Mouse (Mus musculus) small intestine, adult 2 months (tissue): ENCODE measurements around the gene Osbpl6. TPM values are rescaled to one million over a fixed set of nuclear protein-coding genes. Genes with fewer than 3 reads are reported as not detected.

Experiments
- H3K27ac ChIP-seq: fragments of 200-500 bp; 2 replicates; pipeline ENCODE4 v1.5.1; 2012; ENCODE audit warnings: low read depth, low read length, control low read depth, inconsistent platforms; ENCODE audit not compliant: insufficient read depth
- H3K27me3 ChIP-seq: fragments of 200-500 bp; 2 replicates; pipeline ENCODE4 v1.6.1; 2012; ENCODE audit warnings: mild to moderate bottlenecking, moderate library complexity, low read length, inconsistent platforms; ENCODE audit not compliant: control insufficient read depth, insufficient read depth
- H3K36me3 ChIP-seq: fragments of 200-500 bp; 2 replicates; pipeline ENCODE4 v1.6.1; 2012; ENCODE audit warnings: mild to moderate bottlenecking, low read length, control low read depth, inconsistent platforms; ENCODE audit not compliant: control insufficient read depth, insufficient read depth
- H3K4me1 ChIP-seq: fragments of 200-500 bp; 2 replicates; pipeline ENCODE4 v1.6.1; 2012; ENCODE audit warnings: low read length, inconsistent platforms, mixed read lengths; ENCODE audit not compliant: control insufficient read depth, insufficient read depth, insufficient read length
- H3K4me3 ChIP-seq: fragments of 200-500 bp; 2 replicates; pipeline ENCODE4 v1.5.1; 2012; ENCODE audit warnings: low read depth, mild to moderate bottlenecking, control low read depth, inconsistent platforms, low read length, moderate library complexity
- CTCF ChIP-seq: fragments of 200-500 bp; IDR thresholded peaks from 2 replicates; pipeline ENCODE4 v1.5.1; 2012; ENCODE audit warnings: low read depth, mild to moderate bottlenecking, control low read depth, inconsistent platforms, low read length, moderate library complexity, mixed read lengths; ENCODE audit not compliant: insufficient replicate concordance, insufficient read length; ENCODE audit errors: extremely low read depth
- POLR2A ChIP-seq: fragments of 200-500 bp; IDR thresholded peaks from 2 replicates; pipeline ENCODE4 v1.6.1; 2012; ENCODE audit warnings: low read depth, mild to moderate bottlenecking, control low read depth, inconsistent platforms, low read length, moderate library complexity
- WGBS: fragments of 180-500 bp; shearing (Covaris S2); methylation state at CpG from one replicate; pipeline ENCODE4 v1.1.7; 2018; 5-methylcytosine and 5-hydroxymethylcytosine counted together
- polyA plus RNA-seq: library from polyadenylated mRNA; depleted of rRNA; stranded (reverse); fragments of >200 nt; gene quantifications from 2 replicates; pipeline ENCODE4 v1.2.3, GENCODE M21; 2012; rRNA removed

The Osbpl6 gene
- 72.6 and 74.7 TPM in 2 replicates for polyA plus RNA-seq

GRCm38 (mm10) chr2:76406151-76406936, at the start of gene Osbpl6:
Gene Osbpl6 (plus strand): TSS chr2:76406508.
- no peaks in the 10 kb centered on the region for H3K36me3 ChIP-seq
- H3K4me1 ChIP-seq: no peaks in the 10 kb centered on the region; the same call in 1 of the 2 replicates
- H3K27ac ChIP-seq: peak within 1 kb of the TSS; percentile 58
- no peaks in the 10 kb centered on the region; the same call in 1 of the 2 replicates for H3K27me3 ChIP-seq
- under 1% methylated on average over 89 of the region's 89 CpGs for WGBS
- H3K4me3 ChIP-seq: peak within 1 kb of the TSS; percentile 77
- TF ChIP-seq CTCF (no peak), POLR2A (peak; percentile 72)

- Histone ChIP-seq H3K4me3 (no peak within 1 kb of the TSS), H3K36me3 (no peaks in the 10 kb centered on the region), H3K4me1 (no peaks in the 10 kb centered on the region), H3K27me3 (no peaks in the 10 kb centered on the region), H3K27ac (no peak within 1 kb of the TSS)
- WGBS: 87% methylated on average over 11 of the region's 11 CpGs
- TF ChIP-seq POLR2A (no peak), CTCF (no peak)
Observed at GRCm38 (mm10) chr2:76360226-76360625, 46.1 kb upstream of the Osbpl6 start, which contains the start of gene Cyct. Gene Cyct (minus strand): TSS chr2:76360450.

GRCm38 (mm10) chr2:76362111-76362510, 44.2 kb upstream of the Osbpl6 start:
- Histone ChIP-seq H3K27me3 (no peaks in the 10 kb centered on the region), H3K4me1 (no peaks in the 10 kb centered on the region), H3K4me3 (no peak overlapping the region), H3K27ac (no peak overlapping the region), H3K36me3 (no peaks in the 10 kb centered on the region)
- TF ChIP-seq CTCF: peak; percentile 41; the same call in 1 of the 2 replicates
- TF ChIP-seq POLR2A: no peak
- WGBS: 66% methylated on average over 2 of the region's 2 CpGs

- Histone ChIP-seq H3K36me3 (no peaks in the 10 kb centered on the region), H3K4me1 (peaks cover 13% of the 10 kb centered on the region), H3K27me3 (no peaks in the 10 kb centered on the region), H3K4me3 (no peak overlapping the region), H3K27ac (no peak overlapping the region)
- 83% methylated on average over 4 of the region's 4 CpGs for WGBS
- TF ChIP-seq POLR2A: no peak
- no peak for TF ChIP-seq CTCF
Observed at GRCm38 (mm10) chr2:76365811-76366210, 40.5 kb upstream of the Osbpl6 start.

- 6% methylated on average over 9 of the region's 9 CpGs for WGBS
- Histone ChIP-seq H3K27me3 (no peaks in the 10 kb centered on the region), H3K4me1 (peaks cover 19% of the 10 kb centered on the region), H3K36me3 (no peaks in the 10 kb centered on the region), H3K27ac (peak overlapping the region; percentile 65), H3K4me3 (no peak overlapping the region)
- TF ChIP-seq CTCF: no peak
- TF ChIP-seq POLR2A: no peak
Observed at GRCm38 (mm10) chr2:76367188-76367922, 39.0 kb upstream of the Osbpl6 start.

DNA sequence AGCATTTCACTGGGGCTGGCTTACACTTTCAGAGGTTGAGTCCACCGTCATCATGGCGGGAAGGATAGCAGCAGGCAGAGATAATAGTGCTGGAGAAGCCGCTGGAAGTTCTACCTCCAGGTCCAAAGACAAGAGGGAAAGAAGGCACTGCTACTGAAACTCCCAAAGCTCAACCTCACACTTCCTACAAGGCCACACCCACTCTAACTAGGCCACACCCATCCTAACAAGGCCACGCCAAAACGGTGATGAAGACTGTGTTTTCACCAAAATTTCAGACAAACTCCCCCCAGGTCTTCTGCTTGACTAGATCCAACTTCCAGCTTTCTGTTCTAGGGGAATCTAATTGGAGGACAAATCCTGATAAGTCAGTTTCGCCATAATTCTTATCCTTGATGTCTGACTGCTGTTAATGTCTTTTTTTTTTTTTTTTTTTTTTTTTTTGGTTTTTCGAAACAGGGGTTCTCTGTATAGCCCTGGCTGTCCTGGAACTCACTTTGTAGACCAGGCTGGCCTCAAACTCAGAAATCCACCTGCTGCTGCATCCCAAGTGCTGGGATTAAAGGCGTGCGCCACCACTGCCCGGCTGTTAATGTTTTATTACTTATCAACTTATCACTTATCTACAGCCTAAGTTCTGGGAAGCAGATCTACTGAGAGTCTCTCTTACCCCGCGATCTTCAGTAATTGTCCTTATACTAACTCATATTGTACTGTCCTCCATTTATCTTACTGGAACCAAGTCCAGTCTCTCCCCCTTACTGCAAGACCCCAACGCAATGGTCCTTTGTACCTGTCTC, 37.2 kb upstream of the Osbpl6 start:
- Histone ChIP-seq H3K36me3 (peaks cover 12% of the 10 kb centered on the region), H3K27ac (peak overlapping the region; percentile 77), H3K27me3 (no peaks in the 10 kb centered on the region), H3K4me3 (no peak overlapping the region), H3K4me1 (peaks cover 19% of the 10 kb centered on the region)
- TF ChIP-seq CTCF (no peak), POLR2A (no peak)
- WGBS: 54% methylated on average over 13 of the region's 13 CpGs
